Mouse (Mus musculus) embryo, embryonic 11 days (tissue): ENCODE measurements around the gene Cd19.
A peak's percentile ranks its signal among the peaks of the same experiment; 100 is the strongest.

ENCODE experiments used
- DNase-seq: peaks from one replicate; pipeline ENCODE4 v3.0.0-alpha.2; 2015

Cd19 gene

GRCm38 (mm10) chr7:126376903-126377277, 37.8 kb downstream of the Cd19 start:
- no peak for DNase-seq

DNA sequence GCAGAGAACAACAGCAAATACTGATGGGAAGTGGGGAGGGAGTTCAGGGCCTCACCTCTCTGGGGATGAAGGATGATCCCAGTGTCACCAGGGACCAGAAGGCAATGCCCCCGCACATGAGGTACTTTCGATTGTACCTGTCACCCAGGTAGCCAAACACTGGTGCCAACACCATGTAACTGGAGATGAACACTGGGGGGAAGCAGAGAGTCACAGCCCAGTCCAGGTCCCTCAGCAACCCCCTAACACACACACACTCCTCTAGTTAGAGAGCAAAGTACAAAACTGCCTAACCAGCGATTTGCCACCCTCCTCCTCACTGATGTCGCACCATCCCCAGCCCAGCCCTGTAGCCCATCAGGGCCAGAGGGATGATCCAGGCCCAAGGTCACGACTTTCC, 39.7 kb downstream of the Cd19 start:
- DNase-seq, result no peak

- DNase-seq, result no peak
These were observed 40.2 kb downstream of the Cd19 start for GRCm38 (mm10) chr7:126374526-126374925.

- DNase-seq, result no peak
These were observed 41.7 kb downstream of the Cd19 start for GRCm38 (mm10) chr7:126373007-126373406.

DNA sequence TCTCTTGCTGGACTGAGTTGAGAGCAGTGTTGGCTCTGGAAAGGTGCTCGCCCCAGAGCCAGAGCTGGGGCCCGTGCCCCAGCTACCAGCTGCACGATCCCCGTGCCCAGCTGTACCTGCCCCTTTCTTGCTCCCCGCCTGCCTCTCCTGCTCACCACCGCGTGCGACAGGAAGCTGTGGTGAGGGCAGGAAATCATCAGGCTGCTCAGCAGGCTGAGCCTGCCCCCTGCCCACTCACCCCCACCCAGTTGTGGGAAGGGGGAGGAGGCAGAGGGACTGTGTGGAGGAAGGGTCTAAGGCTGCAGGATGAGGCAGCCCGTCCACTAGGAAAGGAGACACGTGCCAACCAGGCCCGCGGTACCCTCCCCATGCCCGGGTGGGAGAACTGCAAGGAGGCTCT, 45.3 kb downstream of the Cd19 start, which contains the start of gene Lat:
Lat (minus strand) TSS at position 178 of the 400 bp plus-strand sequence.
- no peak for DNase-seq

DNA sequence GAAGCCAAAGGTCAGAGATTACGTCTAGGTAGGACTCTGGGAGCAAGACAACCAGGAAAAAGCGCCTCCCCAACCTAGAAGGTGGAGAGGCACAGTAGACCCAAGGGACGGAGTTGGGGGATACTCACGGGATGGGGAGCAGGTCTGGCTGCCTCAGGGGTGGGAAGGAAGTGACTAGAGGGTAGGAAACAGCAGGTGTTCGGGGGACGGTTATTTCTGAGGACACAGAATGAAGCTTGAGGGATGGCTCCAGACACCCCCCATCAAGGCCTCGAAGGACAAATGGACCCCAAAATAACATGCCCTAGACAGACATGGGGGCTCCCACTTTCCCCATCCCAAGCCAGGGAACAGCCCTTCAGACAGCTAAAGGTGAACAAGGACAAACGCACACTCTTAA, 46.3 kb downstream of the Cd19 start:
- no peak for DNase-seq

DNA sequence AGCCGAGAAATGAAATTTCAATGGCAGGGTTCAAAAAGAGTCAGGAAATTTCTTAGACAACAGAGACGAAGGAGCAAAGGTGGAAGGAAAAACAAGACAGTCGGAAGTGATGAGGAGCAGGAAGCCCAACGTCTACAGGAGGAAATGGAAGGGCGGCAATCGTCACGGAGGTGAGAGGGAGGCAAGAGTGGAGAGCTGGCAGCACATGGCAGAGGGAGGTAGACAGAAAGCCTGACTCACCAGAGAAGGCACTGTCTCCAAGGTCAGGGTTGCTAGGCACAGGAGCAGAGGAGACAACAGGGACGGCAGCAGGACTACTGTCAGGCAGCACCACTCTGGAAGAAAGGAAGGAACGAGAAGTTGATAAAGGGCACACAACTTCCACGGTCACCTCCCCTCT, 47.1 kb downstream of the Cd19 start:
- DNase-seq, result no peak

DNA sequence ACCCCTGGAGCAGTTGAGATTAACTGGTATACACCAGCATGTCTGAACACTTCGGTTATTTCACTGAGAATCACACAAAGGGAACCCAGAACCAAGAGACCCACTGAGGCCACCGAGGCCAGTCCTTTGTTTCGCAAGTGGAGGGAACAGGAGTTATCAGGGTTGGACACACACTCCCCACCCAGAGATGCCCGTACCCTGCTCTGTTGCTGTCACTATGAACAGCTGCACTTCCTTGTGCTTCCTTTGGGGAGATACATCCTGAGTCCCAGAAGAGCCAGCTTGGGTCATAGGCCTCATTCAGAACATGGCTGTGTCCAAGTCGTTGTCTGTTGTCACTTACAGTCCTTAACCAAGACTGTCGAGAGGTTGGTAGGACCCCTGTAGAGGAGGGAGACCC, 51.7 kb downstream of the Cd19 start:
- DNase-seq, result no peak

DNA sequence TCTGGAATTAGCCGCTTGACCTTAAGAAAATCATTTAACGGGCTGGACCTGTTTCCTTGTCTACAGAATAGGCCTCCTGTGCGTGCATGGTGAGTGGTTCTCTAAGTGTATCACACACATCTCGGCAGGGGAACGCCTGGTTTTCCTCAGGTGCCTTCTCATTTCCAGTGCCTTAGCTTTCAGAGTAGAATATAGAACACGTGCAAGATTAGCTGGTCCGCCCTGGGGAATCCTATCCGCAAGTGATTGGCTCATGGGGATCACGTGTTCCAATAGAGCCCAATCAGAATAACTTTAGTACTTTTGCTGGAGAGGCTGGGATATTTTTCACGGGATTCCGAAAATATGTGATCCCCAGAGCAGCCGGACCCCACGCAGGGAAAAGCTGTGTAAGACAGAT, 55.6 kb downstream of the Cd19 start:
- peak; percentile 10 for DNase-seq
